Mouse (Mus musculus) thymus, adult 2 months (tissue): ENCODE data around the gene Pole4.

ENCODE experiments used
- CTCF ChIP-seq: fragments of 200-500 bp; IDR thresholded peaks from 2 replicates; pipeline ENCODE4 v1.5.1; 2012; ENCODE audit warnings: mild to moderate bottlenecking, control low read depth, low read length, moderate library complexity, borderline replicate concordance; ENCODE audit not compliant: control insufficient read depth, poor library complexity, insufficient read depth; ENCODE audit errors: extremely low read depth
- POLR2A ChIP-seq: fragments of 200-500 bp; IDR thresholded peaks from 2 replicates; pipeline ENCODE4 v1.6.1; 2012; ENCODE audit warnings: mild to moderate bottlenecking, low read length, control low read depth, moderate library complexity; ENCODE audit not compliant: control insufficient read depth, poor library complexity, insufficient read depth; ENCODE audit errors: extremely low read depth

DNA sequence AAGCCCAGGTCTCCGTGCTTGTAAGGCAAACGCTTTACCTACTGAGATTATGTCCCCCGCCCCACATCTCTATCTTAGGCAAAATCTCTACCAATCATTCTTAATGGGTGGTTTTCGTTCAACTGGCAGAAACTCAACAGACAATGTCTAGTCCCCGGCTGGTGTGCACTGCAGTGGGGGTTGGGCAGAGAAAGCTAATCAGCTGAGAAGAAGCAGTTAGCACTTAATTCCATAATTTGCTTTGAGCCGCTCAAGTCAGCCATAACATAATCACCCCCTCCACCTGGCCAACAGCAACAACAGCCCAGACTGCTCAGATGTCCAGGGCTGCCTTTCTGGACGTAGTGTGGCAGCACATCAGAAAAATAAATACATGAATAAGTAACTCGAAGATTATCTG, 100.4 kb downstream of the Pole4 start:
- no peak for TF ChIP-seq POLR2A
- no peak for TF ChIP-seq CTCF
